Mouse (Mus musculus): ENCODE measurements around the gene Morc3.

Gene Morc3

DNA sequence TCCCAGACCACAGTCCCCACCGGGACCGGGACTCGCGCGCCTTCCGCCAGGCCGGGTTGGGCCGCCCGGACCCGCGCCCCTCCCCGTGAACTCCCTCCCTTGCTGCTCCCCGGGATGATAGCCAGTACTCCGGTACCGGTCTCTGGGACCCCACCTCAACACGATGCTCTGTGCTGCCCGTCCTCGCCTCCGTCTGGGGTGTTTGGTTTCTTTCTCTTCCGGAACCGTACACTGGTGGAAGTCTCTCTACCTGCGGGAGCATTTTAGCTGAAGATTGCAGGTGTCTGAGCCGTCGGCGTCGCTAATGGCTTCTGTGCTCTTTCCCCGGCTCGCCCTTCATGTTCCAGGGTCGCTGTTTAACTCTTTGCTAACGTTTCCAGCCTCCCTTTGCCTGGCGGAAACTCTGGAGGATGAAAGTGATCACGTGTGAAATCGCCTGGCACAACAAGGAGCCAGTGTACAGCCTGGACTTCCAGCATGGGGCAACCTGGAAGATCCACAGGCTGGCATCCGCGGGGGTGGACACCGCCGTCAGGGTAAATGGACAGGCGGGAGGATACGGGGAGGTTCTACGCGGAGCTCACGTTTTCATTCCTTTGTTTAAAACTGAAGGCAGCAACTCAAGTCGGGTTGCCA, 52.3 kb downstream of the Morc3 start:
- DNase-seq: no peak

DNA sequence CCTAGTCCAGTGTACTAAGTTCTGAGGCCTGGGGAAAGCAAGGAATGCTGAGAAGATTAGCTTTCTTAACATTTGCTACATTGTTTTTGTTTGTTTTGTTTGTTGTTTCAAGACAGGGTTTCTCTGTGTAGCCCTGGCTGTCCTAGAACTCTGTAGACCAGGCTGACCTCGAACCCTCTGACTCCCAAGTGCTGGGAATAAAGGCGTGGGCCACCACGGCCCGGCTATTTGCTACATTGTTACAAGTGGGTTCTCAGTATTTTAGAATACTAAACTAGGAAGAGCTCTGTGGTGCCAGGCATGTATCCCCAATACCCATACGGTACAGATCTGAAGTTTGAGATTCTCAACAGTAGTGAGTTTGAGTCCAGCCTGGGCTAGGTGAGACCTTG, 52.8 kb downstream of the Morc3 start:
- no peak for DNase-seq

DNA sequence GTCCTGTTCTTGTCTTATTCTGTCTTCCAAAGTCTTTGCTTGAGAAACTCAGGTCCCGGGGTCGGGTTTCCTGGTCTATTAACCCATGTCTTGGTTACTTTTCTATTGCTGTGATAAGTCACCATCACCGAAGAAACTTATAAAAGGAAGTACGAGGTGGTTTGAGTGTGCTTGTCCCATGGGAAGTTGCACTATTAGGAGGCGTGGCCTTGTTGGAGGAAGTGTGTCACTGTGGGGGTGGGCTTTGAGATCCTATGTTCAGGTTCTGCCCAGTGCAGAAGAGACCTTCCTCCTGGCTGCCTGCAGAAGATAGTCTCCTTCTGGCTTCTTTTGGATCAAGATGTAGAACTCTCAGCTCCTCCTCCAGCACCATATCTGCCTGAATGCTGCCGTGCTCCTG, 56.6 kb downstream of the Morc3 start:
- peak; percentile 37 for DNase-seq

DNA sequence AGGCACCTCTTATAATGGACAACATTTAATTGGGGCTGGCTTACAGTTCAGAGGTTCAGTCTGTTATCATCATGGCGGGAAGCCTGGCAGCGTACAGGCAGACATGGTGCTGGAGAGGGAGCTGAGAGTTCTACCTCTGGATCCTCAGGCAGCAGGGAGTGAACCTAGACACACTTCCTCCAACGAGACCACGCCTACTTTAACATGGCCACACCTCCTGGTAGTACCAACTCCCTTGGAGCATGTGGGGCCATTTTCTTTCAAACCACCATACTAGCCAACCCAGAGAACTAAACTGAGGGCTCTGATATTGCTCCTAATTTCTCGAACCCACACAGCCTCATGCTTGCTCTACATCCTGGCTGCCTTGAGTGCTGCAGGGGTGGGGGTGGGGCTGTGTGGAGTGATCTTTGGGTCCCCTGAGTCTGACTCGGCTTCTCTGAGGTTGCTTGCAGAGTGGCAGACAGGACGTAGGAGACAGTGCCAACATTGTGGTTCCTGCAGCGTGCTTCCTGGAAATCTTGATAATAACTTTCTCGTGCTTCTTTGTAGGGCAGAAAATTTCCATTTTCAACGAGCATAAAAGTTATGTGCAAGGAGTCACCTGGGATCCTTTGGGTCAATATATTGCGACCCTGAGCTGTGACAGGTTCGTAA, 59.2 kb downstream of the Morc3 start:
- DNase-seq: no peak

DNA sequence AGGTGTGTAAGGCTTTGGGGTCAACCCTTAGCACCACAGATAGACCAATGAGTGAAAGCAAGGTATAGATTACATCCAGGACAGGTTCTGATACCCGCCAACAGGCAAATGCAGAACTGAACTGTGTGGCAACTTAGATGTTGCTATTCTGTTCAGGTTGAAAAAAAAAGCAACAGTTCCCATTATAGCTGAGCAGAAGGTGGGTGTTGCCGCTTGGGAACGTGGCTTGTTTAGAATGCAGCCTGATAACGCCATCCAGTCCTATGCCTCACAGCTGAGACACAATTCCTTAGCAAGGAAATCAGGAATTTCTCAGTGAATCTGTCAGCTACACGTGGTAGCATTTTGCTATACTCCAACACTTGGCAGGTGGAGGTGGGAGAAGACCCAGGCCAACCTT, 61.4 kb downstream of the Morc3 start:
- DNase-seq: no peak

DNA sequence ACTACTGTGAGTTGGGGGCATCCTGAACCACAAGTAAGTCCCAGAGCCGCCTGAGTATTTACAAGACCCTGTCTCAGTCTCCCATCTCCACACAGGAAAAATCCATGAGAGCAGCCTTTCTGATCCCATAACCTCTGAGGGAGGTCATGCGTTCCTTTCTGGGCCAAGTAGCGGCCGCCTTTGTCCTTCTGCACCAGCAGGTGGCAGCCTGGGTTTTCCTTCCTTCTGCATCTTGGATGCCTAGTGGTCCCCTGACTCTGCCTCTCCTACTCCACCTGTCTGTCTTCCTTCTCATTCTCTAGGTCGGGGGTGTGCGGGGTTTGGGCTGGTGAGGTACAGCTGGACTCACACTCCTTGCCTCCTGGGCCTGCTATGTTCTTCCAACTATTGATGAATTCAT, 71.1 kb downstream of the Morc3 start:
- DNase-seq: no peak

DNA sequence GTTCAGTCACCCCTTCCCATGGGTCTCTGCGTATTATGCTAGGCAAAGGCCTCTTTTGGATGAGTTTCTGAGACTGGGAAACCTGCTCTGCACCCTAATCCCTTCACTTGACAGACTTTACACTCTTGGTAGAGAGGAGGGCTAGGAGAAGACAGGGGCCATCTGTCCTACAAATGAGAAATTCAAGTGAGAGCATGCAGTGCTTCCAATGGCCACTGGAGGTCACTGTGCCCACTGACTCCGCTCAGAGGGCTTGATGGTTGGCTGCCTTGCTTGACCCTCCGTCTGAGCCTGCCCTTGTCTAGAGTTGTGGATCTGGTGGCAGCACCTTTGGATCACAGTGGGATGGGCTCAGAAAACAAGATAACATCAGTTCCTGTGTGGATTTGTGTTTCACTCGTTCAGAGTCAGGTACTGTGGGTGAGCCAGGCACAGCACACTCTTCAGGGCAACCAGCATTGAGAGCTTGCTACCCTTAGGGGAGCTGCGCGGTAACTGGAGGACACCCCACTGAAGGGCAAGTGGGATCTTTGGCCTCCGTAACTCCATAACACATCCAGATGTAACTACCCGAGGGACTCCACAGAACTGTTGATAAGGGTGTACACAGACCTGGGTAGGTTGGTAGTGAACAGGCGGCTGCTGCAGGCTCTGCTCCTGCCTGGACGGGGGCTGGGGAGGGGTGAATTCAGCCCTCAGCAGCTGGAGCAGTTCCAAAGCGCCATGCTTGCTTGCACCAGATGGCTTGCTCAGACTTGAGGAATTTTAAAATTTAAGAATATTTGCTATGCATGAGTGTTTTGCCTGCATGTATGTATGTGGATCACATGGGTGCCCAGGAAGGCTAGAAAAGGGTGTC, 74.5 kb downstream of the Morc3 start:
- DNase-seq: peak; percentile 69

DNA sequence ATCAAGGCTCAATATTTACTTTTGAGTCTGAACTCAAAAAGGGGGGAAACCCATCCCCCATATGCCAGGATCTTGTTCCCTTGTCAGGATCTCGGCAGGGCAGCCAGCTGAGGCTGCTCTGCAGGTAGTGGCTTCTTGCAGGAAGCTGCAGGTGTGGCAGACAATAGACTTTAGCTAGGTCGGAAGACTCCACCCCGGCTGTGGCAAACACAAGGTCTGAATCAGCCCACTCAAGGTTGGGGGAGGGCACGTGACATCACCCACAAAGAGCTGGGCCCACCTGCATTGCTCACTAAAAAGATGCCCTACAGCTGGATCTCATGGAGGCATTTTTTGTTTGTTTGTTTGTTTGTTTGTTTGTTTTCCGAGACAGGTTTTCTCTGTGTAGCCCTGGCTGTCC, 75.8 kb downstream of the Morc3 start:
- no peak for DNase-seq

DNA sequence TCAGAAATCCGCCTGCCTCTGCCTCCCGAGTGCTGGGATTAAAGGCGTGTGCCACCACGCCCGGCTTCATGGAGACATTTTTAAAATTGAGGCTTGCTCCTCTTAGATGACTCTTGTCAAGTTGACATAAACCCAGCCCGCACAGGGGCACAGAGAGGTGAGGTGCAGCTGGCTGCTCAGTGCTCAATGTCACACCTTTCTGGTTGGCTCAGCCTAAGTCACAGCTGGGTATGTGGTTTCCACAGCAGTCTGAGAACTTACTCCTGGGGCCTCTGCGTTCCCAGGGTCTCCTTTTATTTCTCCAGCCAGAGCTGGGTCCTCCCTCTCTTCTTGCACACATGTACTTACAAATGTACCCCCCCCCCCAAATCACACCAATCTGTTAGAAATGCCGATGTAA, 76.3 kb downstream of the Morc3 start:
- DNase-seq: no peak

DNA sequence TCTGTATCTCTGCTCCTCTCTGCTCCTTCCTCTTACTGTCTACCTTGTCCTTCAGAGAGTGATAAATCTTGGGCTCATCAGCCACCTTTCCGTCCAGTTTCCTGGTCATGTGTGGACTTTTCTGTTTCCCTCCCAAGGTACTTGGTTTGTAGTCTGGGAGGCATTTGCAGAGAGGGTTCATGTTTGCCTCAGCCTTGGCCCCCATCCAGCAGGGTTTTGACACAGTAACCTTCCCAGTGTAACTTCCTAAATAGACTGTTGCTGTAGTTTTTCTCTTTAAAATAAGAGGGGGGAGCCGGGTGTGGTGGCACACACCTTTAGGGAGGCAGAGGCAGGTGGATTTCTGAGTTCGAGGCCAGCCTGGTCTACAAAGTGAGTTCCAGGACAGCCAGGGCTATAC, 78.0 kb downstream of the Morc3 start:
- peak; percentile 15 for DNase-seq

DNA sequence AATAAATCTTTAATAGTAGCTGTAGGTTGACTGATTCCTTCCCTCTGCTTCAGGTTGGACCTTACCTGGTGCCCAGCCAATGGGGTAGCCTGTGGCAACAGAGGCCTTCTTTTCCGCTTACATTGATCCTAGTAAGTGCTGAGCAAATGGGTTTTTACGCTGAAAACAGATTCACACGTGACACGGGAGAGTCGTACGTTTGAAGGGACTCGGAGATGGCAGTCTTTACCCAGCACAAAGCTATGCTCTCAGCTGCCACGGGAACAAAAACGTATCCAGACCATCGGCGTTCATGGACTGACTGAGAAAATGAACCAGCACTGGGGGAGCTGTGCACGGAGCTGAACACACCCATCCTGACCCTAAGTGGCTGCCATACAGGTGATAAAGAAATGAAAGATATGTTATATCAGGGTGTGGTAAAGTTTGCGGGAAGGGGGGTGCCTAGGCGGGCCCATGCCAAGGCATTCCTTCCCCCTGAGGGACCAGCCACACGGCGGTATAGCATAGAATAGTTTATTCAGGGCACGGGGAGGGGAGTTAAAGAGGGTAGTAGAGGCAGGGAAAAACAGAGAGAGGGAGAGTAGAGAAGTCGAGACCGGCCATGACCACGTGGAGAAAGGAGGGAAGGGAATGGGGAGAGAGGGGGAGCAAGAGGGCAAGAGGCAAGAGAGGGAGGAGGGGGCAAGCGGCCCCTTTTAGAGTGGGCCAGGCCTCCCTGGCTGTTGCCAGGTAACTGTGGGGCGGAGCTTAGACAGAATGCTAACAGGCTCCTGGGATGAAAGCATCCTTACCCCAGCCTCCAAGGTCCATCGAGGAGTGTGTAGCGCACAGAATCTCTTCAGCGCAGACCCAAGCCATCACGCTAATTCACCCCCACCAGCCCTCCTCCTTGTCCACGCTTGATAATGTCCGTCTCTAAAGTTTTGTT, 79.1 kb downstream of the Morc3 start:
- no peak for DNase-seq

DNA sequence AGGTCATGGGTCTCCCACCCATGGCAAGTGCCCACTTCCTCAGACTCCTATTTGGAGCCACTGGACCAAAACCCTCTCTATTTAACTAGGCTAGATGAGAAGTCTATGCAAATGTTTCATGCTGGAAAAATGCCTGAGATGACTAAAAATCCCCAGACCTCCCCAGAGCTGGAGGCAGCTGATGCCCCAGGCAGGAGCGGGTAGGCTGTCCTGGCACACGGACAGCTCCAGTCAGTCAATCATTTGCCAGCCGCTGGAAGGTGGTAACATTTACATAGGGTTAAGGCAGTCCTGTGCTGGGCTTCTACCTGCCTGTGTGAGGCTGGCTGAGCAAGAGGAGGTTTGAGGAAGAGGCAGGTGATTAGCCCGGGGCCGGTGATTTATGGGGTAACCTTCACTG, 80.2 kb downstream of the Morc3 start:
- DNase-seq: no peak

DNA sequence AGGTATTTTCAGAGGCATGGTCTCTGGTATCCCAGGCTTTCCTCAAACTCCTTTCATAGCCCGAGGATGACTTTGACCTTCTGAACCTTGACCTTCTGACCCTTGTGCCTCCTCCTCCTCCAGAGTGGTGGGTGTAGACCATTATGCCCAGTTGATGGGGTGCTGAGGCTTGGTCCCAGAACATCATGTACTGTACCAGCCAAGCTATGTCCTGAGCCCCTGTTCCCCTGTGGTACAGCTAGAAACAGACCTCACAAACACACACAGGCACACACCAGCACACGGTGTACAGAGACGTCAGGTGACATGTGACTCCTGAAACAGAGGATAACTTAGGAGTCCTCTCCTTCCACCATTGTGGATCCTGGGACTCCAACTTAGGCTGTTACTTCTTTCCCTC, 80.9 kb downstream of the Morc3 start:
- DNase-seq: no peak

DNA sequence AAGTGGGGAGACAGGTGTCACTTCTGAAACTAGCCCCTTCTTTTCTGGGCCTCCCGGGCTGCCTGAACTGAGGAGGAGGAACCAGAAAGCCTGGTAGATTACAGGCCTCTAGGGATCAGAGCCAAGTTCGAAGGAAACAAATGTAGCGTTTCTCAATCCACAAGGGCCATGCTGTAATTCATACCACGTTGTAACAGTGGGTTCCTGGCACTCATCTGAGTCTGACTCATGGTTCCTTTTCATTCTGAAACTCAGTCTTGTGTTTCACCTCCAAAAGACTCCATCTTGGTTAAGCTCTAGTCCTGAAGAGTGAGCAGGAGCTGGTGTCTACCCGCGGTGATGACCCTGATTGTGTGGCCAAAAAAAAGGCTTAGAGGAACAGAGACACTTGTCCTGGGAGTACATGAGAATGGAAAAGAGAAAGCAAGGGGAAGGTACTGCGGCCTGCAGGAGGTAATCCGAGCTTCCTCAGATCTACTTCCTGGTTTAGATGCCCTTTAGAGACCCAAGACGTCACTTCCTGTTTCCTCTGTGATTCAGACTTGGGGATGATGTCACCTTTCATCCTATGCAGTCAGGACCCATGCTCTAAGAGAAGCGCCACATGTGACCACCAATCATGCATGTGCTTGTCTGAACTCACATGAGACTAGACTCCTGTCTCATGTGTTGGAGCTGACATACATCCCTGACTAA, 82.1 kb downstream of the Morc3 start:
- DNase-seq: peak; percentile 79

DNA sequence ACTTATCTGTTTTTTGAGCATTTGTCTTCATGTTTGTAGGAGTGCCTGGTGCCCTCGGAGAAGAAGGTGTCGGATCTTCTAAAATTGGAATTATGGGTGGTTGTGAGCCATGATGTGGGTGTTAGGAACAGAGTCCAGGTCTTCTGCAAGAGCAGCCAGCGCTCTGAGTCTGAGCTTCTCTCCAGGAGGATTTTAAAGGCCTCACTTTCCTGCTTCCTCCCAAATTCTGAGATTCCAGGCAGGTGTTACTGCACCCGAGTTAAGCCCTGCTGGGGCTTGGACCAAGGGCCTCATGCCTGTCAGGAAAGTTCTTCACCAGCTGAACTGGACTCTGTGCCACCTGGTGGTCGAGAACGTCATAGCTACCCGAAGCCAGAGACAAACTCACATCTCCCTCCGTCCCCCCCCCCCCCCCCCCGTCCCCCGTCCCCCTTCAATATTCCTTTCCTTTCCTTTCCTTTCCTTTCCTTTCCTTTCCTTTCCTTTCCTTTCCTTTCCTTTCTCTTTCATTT, 83.5 kb downstream of the Morc3 start:
- DNase-seq: peak; percentile 79

DNA sequence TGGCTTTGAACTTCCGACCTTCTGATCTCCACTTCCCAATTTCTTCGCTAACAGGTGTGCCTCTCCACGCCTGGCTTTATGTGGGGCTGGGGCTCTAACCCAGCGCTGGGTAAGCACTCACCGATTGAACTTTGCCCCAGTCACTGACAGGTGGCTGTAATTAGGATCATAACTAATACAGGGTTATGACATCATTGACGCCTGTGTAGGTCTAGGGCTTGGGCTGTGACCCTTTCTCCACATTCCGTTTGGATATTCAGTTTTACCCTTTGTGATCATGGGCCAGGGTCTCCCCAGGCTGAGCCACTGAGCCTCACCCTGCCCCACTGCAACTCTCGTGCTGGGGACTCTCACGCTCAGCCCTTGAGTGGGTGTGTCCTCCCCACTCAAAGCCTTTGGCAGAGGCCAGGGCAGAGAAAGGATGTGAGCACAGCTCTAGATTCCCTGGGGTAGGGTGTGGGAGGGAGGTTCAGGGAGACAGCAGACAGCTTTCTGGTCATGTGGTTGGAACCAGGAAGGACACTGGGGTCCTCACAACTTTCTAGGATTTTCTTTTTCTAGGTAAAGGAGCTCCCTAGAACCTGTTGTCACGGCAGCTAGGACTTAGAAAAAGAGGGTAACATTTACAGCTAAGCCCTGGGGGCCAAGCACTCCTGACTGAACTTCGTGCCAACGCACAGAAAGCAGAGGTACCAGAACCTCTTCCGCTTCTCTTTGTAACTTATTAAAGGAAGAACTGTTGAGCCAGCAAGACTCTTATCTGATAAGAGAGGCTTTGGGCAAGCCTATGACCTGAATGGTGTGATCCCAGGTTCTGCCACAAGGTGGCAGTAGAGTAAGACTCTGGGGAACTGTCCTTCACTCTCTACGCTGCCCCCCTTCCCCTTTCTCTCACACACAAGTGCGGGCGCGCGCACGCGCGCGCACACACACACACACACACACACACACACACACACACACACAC, 86.1 kb downstream of the Morc3 start:
- peak; percentile 94 for DNase-seq

DNA sequence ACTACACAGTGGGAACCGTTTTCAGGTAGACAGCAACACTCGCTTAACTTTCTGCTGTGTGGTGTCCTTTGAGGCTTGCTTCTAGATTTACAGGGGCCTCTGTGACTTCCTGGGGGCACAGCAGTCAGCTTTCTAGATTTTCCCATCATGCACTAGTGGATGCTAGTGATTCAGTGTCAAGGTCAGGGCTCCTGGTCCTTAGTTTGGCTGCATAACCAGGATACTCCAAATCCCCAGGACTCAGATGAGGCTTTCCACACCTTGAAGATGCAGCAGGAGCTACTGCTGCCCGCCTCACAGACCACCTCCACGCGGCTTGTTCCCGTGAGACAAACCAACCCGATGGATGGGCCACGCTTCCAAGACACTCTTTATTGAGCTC, 86.7 kb downstream of the Morc3 start:
- DNase-seq: no peak

DNA sequence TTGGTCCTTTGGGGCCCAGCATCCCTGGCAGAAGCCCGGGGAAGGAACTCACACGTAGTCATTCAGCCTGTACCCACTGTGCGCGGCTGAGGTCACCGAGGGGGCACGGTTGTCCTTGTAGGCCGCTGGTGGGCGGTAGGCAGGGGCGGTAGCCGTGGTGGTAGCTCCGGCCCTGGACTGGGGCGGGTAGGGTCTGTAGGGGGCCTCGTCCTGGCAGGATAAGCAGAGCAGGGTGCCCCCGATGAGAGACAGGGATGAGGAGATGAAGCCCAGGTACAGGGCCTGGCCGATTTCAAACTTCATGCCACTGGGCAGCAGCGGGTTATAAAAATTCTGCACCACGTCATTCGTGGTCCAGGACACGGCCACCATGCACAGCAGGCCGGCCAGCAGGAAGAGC, 87.3 kb downstream of the Morc3 start:
- no peak for DNase-seq

DNA sequence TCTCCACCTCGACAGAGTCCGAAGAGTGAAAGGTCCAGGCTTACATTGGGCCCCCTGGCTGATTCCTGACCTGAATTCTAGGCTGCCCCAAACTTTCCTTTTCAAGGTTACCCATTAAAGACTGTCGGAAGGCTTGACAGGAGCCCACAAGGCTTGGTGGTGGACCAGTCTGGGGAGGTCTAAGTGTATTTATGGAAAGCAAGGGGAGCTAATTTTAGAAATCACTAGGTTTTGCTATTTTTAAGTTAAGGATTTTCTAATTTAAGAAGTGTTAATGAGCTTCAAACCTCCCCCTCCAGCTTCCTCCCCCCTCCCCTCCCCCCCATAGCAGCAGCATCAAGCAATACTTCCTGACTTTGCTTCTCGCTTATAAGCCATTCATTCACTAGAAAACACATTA, 88.8 kb downstream of the Morc3 start:
- no peak for DNase-seq

DNA sequence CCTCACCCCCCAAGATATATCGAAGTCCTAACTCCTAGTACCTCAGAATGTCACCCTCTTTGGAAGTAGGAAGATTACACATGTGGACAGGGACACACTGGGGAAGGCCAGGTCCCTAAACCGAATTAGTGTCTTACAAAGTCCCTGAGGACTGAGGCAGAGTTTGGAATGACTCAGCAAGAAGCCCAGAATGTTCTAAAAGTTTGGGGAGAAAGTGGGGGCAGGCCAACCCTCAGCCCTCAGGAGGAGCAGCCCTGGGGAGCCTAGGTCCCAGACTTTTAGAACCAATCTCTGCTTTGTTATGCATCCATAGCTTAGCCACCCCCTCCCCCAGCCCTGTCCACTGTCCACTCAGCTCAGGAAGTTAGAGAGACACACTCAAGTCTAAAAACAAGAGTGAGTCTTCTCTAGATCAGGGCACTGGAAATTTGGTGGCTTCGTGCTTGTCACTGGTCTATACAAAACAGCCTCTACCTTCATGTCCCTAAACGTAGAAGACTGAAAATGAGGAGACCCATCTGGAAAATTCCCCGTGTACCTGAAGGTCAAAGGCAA, 91.0 kb downstream of the Morc3 start:
- no peak for DNase-seq

DNA sequence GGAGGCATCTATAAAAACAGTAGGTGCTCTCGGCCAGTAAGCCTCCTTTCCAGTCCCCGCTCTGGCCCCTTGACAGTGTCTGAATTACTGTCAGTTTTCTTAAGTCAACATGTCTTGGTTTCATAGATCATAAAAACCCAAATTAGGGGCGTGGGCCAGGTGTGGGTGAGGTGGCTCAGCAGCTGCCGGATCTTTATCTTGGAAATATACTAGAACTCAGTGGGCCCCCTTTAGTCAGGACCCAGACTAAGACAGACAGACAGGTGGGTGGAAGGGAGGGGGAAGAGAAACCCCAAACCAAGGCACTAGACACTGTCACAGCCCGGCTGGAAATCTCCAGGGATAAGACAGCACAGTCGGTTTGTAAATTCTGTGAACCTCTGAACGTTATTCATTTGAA, 91.9 kb downstream of the Morc3 start:
- DNase-seq: no peak
